Mouse (Mus musculus) forebrain, embryonic 13.5 days (tissue): ENCODE measurements around the gene Gm27027. TPM values are rescaled to one million over a fixed set of nuclear protein-coding genes. Genes with fewer than 3 reads are reported as not detected.

Source experiments
- ATAC-seq: fragments of 200-750 bp; cut with Nextera tagmentation; 2 replicates; pipeline ENCODE4 v1.8.0; 2017
- H3K27ac ChIP-seq: fragments of 300-500 bp; sonication (generic); 2 replicates; pipeline ENCODE4 v1.5.1; 2015; ENCODE audit warnings: inconsistent platforms, mild to moderate bottlenecking, moderate library complexity
- H3K27me3 ChIP-seq: fragments of 300-500 bp; sonication (generic); 2 replicates; pipeline ENCODE4 v1.6.1; 2015; ENCODE audit warnings: mild to moderate bottlenecking, inconsistent platforms
- H3K36me3 ChIP-seq: fragments of 300-500 bp; sonication (generic); 2 replicates; pipeline ENCODE4 v1.6.1; 2015; ENCODE audit warnings: mild to moderate bottlenecking, inconsistent platforms; ENCODE audit not compliant: poor library complexity, severe bottlenecking
- H3K4me1 ChIP-seq: fragments of 300-500 bp; sonication (generic); 2 replicates; pipeline ENCODE4 v1.6.1; 2015; ENCODE audit warnings: inconsistent platforms
- H3K4me2 ChIP-seq: fragments of 300-500 bp; sonication (generic); 2 replicates; pipeline ENCODE4 v1.6.1; 2015; ENCODE audit warnings: inconsistent platforms, mild to moderate bottlenecking, moderate library complexity
- H3K4me3 ChIP-seq: fragments of 300-500 bp; sonication (generic); 2 replicates; pipeline ENCODE4 v1.5.1; 2015; ENCODE audit warnings: mild to moderate bottlenecking, inconsistent platforms
- H3K9ac ChIP-seq: fragments of 300-500 bp; sonication (generic); 2 replicates; pipeline ENCODE4 v1.6.1; 2015; ENCODE audit warnings: mild to moderate bottlenecking, inconsistent platforms
- H3K9me3 ChIP-seq: fragments of 300-500 bp; sonication (generic); replicated peaks from 2 replicates; pipeline ENCODE4 v1.6.1; 2016; ENCODE audit warnings: inconsistent platforms
- WGBS: fragments of 180-500 bp; shearing (Covaris S2); methylation state at CpG from one replicate; pipeline ENCODE4 v1.1.7; 2015; 5-methylcytosine and 5-hydroxymethylcytosine counted together
- polyA plus RNA-seq: library from polyadenylated mRNA; unstranded; fragments of >200 nt; fragmentation: Nextera tagmentation; extraction: Ambion mirVana; gene quantifications from 2 replicates; pipeline ENCODE4 v1.2.1, GENCODE M21; 2015

Gene Gm27027
- polyA plus RNA-seq, 1 experiment from 2014 or later, result not detected

DNA sequence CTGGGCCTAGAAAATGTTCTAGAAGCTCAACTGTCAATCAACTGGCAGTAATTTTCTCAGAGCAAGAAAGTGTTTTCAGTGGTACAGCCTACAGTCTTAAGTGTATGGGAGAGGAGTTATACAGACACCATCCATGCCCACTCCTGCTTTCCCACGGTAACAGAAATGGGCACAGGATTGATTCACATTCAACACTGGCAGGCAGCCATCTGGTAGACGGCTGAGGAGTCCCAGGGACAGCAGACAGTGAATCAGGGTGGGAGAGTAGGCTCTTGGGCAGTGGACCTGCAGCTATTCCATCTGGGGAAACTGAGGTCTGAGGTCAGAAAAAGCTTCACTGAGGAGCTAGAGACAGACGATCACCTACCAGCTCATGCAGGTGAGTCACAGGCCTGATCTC lies 24.5 kb downstream of the Gm27027 start:
- no peak for ATAC-seq
- no peak overlapping the region for H3K4me2 ChIP-seq
- no peaks in the 10 kb centered on the region for H3K36me3 ChIP-seq
- 67% methylated on average over 3 of the region's 3 CpGs for WGBS
- no peak overlapping the region for H3K27ac ChIP-seq
- H3K27me3 ChIP-seq, result no peaks in the 10 kb centered on the region
- H3K9ac ChIP-seq, result no peak overlapping the region
- peaks cover 17% of the 10 kb centered on the region for H3K4me1 ChIP-seq
- no peak overlapping the region for H3K4me3 ChIP-seq
- no peaks in the 10 kb centered on the region for H3K9me3 ChIP-seq

DNA sequence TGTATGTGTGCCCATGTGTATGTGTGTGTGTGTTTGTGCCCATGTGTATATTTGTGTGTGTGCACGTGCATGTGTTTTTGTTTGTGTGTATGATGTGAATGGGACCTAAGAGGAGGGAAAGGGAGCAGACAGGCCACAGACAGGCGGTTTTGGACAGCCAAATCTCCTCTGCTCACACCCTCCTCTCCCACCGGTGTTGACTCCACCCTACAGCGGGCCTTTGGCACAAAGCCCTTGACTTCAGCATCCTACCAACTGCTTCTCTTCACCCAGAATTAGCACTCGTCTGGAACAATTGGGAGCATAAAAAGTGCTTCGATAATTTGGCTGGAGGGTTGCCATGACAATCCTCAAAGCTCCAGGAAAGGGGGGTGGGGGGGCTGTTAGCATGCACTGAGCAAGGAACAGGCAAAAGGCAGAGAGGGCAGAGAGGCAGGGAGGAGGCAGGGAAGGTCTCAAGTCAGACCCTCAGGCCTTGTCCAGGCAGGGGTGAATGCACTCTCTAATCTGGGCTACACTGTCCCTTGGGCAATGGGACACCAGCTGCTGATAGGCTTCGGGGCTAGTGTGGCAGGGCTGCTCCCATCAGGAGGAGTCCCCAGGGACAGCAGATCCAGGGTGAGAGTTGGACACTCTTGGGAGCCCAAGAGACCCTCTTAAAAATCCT lies 31.5 kb downstream of the Gm27027 start:
- Histone ChIP-seq H3K27me3 (no peaks in the 10 kb centered on the region), H3K4me2 (peak overlapping the region; percentile 18; the same call in 1 of the 2 replicates), H3K36me3 (no peaks in the 10 kb centered on the region), H3K27ac (peak overlapping the region; percentile 63), H3K9ac (no peak overlapping the region), H3K4me1 (peaks cover 20% of the 10 kb centered on the region), H3K4me3 (no peak overlapping the region), H3K9me3 (no peaks in the 10 kb centered on the region)
- 25% methylated on average over 7 of the region's 7 CpGs for WGBS
- ATAC-seq, result peak; percentile 84

DNA sequence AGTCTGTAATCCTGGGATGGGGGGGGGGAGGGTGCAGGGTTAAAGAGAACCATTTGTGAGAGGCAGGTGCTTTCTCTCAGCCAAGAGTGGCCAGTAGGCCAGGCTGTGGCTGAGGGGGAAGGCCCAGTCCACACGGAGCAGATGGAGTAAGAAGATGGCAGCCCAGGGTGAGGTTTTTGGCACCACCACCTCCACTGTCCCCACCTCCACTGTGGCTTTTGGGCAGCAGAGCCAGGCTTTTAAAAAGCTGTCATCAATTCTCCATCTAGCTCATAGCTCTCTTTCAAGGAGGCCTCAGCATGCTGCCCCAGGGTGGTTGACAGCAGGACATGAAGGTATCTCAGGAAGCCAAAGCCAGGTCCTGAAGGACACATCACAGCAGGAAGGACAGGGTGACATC lies 32.4 kb downstream of the Gm27027 start:
- Histone ChIP-seq H3K4me3 (no peak overlapping the region), H3K27me3 (no peaks in the 10 kb centered on the region), H3K9me3 (no peaks in the 10 kb centered on the region), H3K4me1 (peaks cover 22% of the 10 kb centered on the region), H3K9ac (no peak overlapping the region), H3K4me2 (no peak overlapping the region), H3K27ac (peak overlapping the region; percentile 63; the same call in 1 of the 2 replicates), H3K36me3 (no peaks in the 10 kb centered on the region)
- WGBS, result 94% methylated on average over 1 of the region's 1 CpGs
- no peak for ATAC-seq

DNA sequence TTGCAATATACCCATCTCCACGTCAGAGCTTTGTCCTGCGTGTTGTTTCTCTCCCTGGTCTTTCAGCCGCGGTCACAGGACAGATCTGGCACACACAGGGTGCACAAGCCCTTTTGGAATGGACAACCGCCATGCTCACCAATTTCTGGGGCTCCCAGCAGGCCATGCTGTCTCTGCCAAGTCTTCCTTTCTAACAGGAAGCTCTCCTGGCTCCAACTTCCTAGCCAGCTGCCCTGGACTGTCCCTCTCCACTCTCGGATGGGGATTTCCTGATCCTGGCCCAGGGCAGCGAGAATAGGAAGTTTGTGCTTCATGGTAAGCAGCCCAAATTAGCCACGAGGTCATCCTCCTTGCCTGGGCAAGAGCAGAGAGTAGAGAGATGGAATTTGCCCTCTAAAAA lies 34.4 kb downstream of the Gm27027 start:
- Histone ChIP-seq H3K9me3 (no peaks in the 10 kb centered on the region), H3K27ac (no peak overlapping the region), H3K27me3 (no peaks in the 10 kb centered on the region), H3K4me3 (no peak overlapping the region), H3K9ac (no peak overlapping the region), H3K36me3 (no peaks in the 10 kb centered on the region), H3K4me1 (peaks cover 38% of the 10 kb centered on the region), H3K4me2 (no peak overlapping the region)
- ATAC-seq, result no peak
- 77% methylated on average over 8 of the region's 8 CpGs for WGBS

DNA sequence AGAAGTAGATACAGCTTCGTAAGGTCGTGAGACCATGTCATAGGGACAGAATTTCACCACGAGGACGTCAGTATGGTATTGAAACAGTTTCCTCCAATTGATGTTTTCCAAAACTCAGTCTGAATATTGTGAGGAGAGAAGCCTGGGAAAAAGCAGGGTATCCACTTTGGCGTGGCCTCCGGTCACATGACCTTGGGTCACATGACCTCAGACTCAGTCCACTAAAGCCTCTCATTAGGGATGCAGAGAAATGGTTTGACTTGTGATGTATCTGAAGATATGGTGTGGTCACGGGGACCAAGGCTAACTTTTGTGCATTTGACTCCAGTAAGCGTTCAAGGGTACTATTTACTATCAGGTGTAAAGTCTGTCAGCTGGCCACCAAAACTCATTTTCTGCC lies 36.8 kb downstream of the Gm27027 start:
- WGBS, result 83% methylated on average over 8 of the region's 8 CpGs
- H3K27ac ChIP-seq, result no peak overlapping the region

DNA sequence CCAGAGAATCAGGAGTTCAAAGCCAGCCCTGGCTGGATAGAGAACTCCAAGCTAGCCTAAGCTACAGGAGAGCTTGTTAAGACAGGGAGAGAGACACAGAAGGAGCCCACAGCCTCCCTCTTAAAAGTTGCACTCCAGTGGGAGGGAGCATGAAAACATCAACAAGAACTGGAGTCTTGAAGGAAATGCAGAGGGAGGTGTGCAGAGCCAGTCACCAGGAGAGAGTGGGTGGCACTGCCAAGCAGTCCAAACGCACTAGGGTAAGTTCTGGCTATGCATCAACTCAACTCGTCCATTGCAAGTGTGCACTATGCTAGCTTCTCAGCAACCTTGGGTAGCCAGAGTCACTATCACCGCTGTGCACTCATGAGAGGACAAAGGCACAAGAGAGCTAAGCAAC lies 37.9 kb downstream of the Gm27027 start:
- H3K4me2 ChIP-seq, result peak overlapping the region; percentile 98
- peak overlapping the region; percentile 97 for H3K27ac ChIP-seq
- ATAC-seq, result no peak
- 0 out of 2 replicates have a peak overlapping the region, but pooled peaks have one; percentile 4 for H3K9ac ChIP-seq
- no peaks in the 10 kb centered on the region for H3K9me3 ChIP-seq
- H3K4me3 ChIP-seq, result peak overlapping the region; percentile 72; the same call in 1 of the 2 replicates
- WGBS, result 73% methylated on average over 3 of the region's 3 CpGs
- peaks cover 38% of the 10 kb centered on the region for H3K4me1 ChIP-seq
- no peaks in the 10 kb centered on the region for H3K36me3 ChIP-seq
- 0 out of 2 replicates have a peak, but pooled peaks cover under 1% of the 10 kb centered on the region for H3K27me3 ChIP-seq

More for the DNA sequence above, 36.8 kb downstream of the Gm27027 start:
- no peak overlapping the region for H3K9ac ChIP-seq
- no peaks in the 10 kb centered on the region for H3K36me3 ChIP-seq
- peaks cover 37% of the 10 kb centered on the region for H3K4me1 ChIP-seq
- no peaks in the 10 kb centered on the region for H3K27me3 ChIP-seq
- no peaks in the 10 kb centered on the region for H3K9me3 ChIP-seq
- no peak overlapping the region for H3K4me2 ChIP-seq
- ATAC-seq, result no peak
- no peak overlapping the region for H3K4me3 ChIP-seq

DNA sequence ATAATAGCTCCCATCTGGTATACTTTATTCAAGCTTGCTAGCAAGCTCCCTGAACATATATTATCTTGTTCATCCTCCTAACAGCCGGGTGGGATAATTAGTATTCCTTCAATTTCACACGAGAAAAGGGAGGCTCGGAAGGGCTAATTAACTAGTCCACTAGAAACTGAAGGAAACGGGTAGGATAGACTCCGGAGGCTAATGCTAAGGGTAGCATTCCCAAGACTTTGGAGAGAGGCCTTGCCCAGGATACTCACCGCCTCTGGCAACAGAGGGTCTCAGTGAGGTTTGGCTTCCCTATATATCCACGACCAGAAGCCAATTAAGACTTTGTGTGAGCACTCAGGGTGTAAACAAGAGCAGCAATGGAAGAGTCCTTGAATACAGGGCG lies 38.4 kb downstream of the Gm27027 start:
- Histone ChIP-seq H3K4me1 (peaks cover 40% of the 10 kb centered on the region), H3K27me3 (0 out of 2 replicates have a peak, but pooled peaks cover 3% of the 10 kb centered on the region), H3K36me3 (no peaks in the 10 kb centered on the region), H3K4me2 (peak overlapping the region; percentile 98), H3K4me3 (peak overlapping the region; percentile 72), H3K9ac (0 out of 2 replicates have a peak overlapping the region, but pooled peaks have one; percentile 4), H3K9me3 (no peaks in the 10 kb centered on the region), H3K27ac (peak overlapping the region; percentile 97)
- ATAC-seq, result peak; percentile 63
- WGBS, result 14% methylated on average over 8 of the region's 8 CpGs

DNA sequence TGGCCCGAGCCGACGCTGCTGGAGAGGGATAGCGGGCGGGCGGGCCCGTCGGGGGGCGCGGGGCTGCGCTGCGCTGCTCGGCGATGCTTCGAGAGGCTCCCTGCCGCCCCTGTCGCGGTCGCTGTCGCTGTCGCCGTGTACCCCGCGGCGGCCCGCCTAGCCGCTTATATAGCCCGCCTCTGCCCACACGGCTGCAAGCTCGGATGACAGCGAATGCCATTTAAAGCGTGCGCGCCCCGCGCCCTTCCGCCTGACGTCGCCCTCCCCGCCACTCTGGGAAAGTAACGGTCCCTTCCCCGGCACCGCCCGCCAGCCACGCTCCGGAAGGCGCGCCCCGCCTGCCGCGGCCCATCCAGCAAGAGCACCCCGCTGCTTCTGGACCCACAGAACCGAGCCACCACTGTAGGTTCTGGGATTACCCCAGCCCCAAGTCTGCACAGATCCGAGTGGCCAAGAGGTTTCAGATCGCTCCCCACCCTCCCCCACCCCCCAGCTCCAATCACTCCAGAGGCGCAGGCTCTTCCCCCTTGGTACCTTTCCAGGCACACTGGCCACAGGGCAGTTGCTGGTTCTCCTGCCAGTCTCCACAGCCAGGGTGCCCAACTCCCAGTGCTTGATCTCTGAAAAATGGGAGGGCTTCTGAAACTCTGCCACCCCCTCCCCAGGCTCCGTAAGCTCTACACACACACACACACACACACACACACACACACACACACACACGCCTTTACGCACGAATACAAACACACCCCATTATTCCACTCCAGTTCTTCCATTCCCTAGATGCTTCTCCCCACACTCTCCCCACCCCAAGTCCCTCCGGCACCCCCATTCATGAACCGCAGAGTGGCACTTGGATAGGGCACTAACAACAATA lies 39.0 kb downstream of the Gm27027 start, which contains the start of gene Gm13889:
Gene Gm13889 (minus strand): TSS at position 294 of the 877 bp plus-strand sequence.
- Histone ChIP-seq H3K9ac (peak within 1 kb of the TSS; percentile 98), H3K4me3 (peak within 1 kb of the TSS; percentile 72), H3K9me3 (no peaks in the 10 kb centered on the region), H3K27me3 (0 out of 2 replicates have a peak, but pooled peaks cover 3% of the 10 kb centered on the region), H3K4me2 (peak within 1 kb of the TSS; percentile 98), H3K36me3 (no peaks in the 10 kb centered on the region), H3K27ac (peak within 1 kb of the TSS; percentile 97), H3K4me1 (peaks cover 40% of the 10 kb centered on the region)
- 2% methylated on average over 40 of the region's 62 CpGs for WGBS
- ATAC-seq, result peak; percentile 82

DNA sequence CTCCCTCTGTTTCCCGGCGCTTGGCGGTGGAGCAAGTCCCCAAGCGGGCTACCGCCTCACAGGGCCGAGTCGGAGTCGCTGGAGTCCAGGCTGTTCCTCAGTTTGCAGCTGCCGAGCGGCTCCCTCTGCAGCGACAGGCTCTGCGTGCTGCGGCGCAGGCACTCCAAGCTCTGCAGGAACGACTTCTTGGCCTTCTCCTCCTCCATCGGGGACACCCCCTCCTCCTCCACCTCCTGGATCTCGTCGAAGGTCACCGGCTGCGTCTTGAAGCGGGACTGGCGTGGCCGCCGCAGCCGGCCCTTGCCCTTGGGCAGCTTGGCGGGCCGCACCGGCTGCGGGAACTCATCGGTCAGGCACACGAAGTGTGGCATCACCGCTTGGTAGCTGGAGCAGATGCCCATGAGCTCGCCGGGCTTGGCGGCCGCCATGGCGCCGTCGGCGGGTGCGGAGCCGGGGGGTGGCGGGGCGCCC lies 39.8 kb downstream of the Gm27027 start:
- Histone ChIP-seq H3K4me3 (peak overlapping the region; percentile 72), H3K9ac (peak overlapping the region; percentile 98), H3K27me3 (0 out of 2 replicates have a peak, but pooled peaks cover 3% of the 10 kb centered on the region), H3K36me3 (no peaks in the 10 kb centered on the region), H3K4me1 (peaks cover 40% of the 10 kb centered on the region), H3K27ac (peak overlapping the region; percentile 97), H3K4me2 (peak overlapping the region; percentile 98), H3K9me3 (no peaks in the 10 kb centered on the region)
- WGBS, result under 1% methylated on average over 30 of the region's 44 CpGs
- peak; percentile 23 for ATAC-seq

DNA sequence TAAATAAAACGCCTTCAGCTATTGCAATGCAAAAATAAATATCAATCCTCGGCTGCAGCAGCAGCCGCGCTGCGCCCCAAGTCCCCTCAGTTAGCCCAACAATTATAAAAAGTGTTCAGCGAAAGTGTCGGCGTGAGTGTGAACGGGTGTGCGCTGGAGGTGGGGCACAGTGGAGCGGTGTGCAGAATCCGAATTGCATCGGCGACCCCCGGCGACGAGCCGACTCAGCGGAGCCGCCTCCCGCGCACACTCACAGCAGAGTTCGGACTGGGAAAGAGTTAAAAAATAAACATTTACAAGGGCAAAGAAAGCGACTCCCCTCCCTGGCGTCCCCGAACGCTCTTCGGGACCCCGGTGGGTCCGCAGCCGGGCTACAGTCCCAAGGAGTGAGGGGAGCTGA lies 40.3 kb downstream of the Gm27027 start:
- Histone ChIP-seq H3K9me3 (no peaks in the 10 kb centered on the region), H3K4me3 (peak overlapping the region; percentile 72), H3K27me3 (0 out of 2 replicates have a peak, but pooled peaks cover 3% of the 10 kb centered on the region), H3K36me3 (no peaks in the 10 kb centered on the region), H3K4me2 (peak overlapping the region; percentile 98), H3K4me1 (peaks cover 40% of the 10 kb centered on the region), H3K9ac (peak overlapping the region; percentile 98), H3K27ac (peak overlapping the region; percentile 97)
- under 1% methylated on average over 31 of the region's 31 CpGs for WGBS
- ATAC-seq, result peak; percentile 3; the same call in 1 of the 2 replicates

DNA sequence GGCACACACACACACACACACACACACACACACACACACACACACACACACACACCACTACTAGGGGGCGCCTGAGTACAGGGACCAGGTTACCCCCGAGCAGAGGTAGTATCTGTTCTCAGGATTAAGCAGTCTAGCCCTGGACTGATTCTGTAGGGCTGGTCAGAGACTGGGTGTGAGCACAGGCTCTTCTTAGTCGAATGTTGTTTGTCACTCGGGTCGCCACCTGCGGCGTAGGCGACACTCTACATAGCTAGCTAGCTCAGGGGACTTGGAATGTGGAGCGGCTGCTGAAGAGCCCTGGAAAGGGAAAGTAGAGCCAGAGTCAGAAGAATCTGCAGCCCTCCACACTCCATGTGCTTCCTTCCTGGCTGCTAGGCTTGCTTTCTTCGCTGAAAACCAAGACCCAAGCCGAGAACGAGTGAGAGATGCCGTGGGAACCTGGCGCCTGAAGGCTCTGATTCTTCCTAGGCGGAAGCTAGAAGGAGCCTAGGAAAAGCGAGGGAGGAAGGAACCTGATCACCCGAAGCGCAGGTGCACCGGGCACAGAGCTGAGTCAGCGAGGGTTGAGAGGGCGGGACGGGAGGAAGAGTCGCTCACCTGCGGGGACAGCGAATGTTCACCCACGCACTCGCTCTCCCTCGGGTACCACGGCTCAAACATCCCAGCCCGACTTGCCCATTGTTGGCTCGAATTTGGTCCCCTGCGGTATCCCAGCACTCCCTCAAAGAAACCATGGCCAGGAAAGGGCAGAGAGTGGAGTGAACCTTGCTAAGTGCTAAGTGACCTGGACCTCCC lies 41.2 kb downstream of the Gm27027 start:
- Histone ChIP-seq H3K27me3 (0 out of 2 replicates have a peak, but pooled peaks cover 3% of the 10 kb centered on the region), H3K4me2 (peak overlapping the region; percentile 98), H3K9ac (peak overlapping the region; percentile 98), H3K36me3 (no peaks in the 10 kb centered on the region), H3K4me1 (peaks cover 40% of the 10 kb centered on the region), H3K27ac (peak overlapping the region; percentile 97), H3K4me3 (peak overlapping the region; percentile 72), H3K9me3 (no peaks in the 10 kb centered on the region)
- ATAC-seq, result no peak
- 2% methylated on average over 32 of the region's 32 CpGs for WGBS
